Mouse (Mus musculus) kidney, postnatal 4 days (tissue): ENCODE results near the gene Nadk.
A peak's percentile ranks its signal among the peaks of the same experiment; 100 is the strongest.
"Not testable (repeated sequence)": the region's sequence is repeated elsewhere in the genome, so short reads cannot be mapped to it uniquely, and the experiment has no call there.

Experiments used
- DNase-seq, 2 experiments: peaks; one replicate each; pipeline ENCODE4 v3.0.0; 2021; ENCODE audit warnings: mixed read lengths in 2 of 2

The Nadk gene

DNA sequence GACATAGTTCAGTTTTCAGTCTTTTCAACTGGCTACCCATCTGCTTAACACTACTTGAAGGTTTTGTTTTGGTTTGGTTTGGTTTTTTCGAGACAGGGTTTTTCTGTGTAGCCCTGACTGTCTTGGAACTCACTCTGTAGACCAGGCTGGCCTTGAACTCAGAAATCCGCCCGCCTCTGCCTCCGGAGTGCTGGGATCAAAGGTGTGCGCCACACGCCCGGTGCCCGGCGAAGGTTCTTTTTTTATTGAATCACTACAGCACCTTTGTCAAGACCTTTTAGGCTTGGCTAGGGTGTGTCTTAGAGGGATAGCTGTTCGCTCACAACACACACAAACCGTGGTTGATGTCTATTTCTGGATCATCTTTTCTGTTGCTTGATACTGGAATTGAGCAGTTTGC lies 8.1 kb downstream of the Nadk start:
- not testable (repeated sequence) for DNase-seq

DNA sequence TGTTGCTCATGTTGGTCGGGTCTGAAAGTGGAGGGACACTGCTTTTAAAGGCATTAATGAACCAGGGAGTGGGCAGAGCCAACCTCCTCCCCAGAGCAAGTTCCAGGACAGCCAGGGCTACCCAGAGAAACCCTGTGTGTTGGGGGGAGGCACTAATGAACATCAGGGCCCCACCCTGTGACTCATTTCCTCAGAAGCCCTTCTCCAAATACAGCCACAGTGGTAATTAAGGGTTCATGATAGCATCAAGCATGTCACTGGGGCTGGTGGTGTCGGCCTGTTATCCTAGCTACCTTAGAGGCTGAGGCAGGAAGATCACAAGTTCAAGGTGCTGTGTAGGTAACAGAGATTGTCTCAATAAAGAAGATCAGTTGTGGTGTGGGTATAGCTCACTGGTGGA lies 9.3 kb downstream of the Nadk start:
- DNase-seq: no peak

DNA sequence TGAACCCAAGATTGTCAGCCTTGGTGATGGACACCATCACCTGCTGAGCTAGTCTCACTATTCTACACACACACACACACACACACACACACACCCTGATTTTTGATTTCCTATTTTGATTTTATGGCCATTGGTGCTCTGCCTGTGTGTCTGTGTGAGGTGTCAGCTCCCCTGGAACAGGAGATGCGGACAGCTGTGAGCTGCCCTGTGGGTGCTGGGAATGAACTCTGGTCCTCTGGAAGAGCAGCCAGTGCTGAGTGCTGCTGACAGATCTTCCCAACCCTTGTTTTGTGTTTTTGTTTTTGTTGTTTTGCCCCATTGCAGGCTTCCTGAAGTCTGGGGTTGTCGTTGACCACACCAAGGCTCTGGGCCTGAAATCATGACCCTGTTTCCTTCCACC lies 11.0 kb downstream of the Nadk start:
- DNase-seq: no peak

DNA sequence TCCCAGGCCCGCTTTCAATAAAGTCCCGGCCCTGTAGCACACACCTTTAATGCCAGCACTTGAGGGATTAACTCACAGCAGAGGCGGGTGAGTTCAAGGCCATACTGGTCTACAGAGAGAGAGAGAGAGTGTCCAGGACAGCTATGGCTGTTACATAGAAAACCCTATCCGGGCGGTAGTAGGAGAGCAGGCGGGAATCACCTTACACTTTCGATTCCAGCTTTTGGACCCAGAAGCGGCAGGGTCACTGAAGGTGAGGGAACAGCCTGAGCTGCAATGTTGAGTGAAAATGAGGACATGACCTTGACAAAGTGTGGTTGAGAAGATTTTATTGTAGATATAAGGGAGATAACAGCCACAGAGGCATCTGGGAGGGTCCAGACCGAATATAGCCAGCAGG lies 11.7 kb downstream of the Nadk start:
- no peak for DNase-seq

DNA sequence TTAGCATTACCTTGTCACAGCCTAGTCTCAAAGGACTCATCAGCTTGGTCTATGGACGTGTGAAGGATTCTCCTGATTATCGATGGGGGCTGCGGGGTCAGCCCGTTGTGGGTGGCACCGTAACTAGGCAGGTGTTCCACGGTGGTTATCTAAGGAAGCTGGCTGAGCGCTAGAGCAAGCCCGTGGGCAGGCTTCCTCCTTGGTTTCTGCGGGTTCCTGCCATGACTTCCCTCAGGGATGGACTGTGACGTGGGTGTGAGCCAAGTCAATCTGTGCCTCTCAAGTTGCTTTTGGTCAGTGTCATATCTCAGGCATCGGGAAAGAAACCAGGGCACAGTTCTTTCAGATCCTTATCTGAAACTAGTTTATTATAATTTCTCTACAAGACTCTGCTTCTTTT lies 12.8 kb downstream of the Nadk start:
- DNase-seq: no peak

DNA sequence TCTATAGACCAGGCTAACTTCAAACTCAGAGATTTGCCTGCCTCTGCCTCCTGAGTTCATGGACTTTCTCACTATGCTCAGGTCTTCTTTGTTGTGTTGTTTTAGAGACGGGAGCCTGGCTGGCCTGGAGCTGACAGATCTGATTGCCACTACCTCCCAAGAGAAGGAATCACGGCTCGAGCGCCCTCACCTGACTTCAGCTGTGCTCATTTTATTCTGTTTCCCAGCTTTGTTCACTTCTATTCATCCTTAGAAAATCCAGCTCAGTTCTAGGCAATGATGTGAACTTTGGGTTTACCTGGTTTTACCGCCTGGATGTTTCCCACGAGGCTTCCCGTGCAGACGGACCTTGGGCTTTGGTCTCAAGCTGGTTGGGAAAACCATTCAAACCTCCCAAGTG lies 13.3 kb downstream of the Nadk start:
- no peak for DNase-seq

DNA sequence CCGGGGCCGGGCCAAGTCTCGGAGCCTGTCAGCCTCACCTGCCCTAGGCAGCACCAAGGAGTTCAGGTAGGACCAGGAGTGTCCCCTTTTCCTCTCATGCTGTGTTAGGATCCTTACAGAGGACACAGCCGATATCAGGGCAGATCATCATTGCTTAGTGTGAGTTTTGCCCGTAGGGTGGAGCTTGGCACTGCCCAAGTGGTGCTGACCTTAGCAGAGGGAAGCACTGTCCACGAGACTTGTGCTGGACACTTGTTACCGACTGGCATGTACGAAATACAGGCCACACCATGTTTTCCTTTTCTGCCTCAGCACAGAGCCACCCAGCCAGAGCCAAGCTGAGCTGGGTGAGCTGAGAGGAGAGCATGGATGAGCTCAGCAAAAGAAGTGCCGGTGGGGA lies 15.0 kb downstream of the Nadk start:
- DNase-seq: no peak

DNA sequence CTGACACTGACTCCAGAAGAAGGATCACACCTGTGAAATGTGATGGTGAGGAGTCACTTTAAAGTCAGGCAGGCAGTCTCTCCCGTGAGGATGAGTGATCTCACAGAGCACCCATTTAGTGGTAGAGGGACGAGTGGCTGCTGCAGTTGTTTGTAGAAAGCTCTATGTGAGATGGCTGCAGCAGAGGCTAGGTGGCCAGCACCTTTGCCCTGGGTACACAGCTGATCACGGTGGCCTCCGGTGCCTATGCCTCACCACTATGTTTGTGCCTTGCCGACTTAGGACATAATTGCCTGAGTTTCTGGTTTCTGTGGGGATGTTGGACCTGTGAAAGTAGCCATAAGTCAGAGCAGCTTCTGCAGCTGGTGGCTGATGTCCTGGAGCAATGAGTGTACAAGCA lies 15.6 kb downstream of the Nadk start:
- no peak for DNase-seq

DNA sequence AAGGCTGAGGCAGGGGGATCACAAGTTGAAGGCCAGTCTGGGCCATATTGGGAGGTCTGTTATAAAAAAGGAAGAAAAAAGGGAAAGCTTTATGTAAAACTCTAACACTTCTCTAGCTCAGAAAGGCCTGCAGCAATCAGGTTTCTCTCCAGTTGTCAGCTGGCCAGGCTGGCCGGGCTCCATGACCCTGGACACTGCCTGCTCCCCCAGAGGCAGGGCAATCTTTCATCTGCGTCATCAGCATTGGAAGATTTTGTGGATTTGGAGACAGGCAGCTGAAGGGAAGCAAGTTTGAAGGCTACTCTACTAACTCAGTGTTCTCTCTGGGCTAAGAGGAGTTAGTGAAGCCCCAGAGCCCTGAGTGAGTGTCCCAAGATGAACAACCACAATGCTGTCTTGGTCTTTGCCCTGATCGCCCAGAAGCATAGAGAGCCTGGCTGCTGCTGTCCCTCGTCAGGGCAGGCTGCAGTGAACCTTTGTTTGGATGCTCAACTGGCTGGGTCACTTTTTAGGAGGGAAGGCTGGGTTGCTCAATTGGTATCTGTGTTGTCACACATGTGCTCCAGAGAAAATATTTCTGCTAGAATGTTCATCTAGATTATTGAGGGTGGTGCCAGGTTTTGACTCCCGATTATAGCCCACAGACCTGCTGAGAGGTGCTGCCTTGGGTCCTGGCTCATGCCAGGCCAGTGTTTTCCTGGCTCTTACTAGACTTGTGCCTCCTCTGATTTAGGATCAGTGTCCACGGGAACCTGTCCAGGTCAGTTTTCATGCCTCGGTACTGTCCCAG lies 16.4 kb downstream of the Nadk start:
- DNase-seq: peak; percentile 49 to 53

DNA sequence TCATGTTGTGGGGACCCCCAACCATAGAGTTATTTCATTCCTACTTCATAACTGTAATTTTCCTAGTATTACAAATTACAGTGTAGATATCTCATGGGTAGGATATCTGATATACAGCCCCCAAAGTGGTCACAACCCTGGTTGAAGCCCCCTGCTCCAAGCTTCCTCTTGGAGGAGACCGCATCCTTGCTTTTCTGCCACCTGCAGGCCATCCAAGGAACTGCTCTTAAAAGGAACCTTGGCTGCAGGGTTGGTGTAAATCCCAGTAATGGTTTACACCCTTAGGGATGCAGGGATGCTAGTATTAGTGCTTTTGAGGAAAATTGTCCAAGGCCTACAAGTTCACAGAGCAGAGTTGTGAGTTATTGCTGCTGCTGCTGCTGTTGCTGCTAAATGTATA lies 18.2 kb downstream of the Nadk start:
- DNase-seq: peak; percentile 76 to 77

DNA sequence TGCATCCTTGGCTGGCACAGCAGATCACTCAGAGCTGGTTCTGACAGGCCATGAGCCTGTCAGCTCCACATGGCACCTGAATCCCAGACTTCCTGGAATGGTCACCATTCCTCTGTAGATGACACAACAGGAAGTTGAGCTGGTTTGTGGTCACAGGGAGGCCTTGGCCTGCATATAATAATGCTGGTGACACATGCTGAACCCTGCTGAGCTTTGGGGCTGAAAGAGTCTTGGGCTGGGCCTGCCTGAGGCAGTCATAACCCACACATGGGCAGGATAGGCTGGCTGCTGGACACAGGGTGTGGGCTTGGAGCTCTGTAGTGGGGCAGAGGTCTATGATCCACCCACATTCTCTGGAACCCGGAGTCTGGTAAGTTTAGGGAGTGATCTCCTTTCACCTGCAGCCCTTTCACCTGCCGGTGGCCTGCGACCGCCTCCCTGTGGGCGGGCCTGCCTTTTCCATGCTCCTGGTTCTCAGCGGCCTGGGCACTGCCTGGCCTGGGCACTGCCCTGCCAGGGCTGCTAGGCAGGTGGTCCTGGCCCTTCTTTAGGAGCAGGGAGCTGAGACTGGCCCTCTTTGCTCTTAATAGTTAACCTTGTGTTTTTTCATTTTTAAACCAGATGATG lies 20.2 kb downstream of the Nadk start:
- DNase-seq: no peak

DNA sequence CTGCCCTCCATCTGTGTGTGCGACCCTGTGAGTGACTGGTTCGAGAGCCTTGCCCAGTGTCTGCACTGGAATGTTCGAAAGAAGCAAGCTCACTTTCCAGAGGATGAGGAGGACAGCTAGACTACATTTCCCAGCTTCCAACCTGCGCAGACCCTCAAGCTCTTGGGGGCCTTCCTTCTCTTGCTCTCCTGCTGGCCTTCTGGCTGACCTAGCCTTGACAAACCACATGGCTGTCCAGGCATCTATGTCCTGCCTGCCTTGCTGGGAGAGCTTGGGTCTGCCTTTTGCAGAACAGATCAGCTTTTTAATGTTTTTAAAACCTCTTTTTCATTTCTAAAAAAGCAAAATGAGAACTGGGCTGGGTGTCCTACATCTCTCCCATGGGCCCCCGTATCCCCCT lies 27.2 kb downstream of the Nadk start:
- no peak for DNase-seq

DNA sequence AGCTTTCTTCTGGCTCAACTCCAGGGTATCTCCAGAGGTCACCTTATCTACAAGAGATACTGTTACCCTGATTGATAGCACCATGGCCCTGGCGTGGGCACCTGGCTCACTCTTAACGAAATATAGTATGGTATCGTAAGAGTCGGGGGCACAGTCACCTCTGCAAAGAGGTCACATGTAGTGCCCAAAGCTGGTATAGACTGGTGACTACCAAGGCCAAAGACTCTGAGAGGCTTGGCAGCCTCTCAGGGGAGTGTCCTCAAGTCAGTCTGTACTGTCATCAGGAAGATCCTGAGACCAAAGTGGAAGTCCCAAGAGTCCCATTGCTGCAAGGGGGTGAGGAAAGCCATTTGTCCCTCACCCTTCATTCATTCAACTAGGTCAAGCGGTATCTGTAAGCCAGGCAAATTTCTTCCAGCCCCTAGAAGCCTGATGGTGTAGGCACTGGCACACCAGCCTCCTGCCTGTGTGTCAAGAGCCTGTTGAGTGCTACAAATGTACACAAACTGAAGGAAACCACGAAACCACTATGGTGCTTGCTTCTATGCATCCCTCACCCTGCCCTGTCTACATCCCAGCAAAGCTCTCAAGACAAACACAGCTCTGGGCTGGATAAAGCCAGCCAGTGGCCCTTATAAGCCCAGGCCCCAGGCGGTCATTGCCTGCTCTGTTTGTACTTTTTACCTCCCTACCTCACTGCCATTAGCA lies 29.0 kb downstream of the Nadk start:
- no peak for DNase-seq

DNA sequence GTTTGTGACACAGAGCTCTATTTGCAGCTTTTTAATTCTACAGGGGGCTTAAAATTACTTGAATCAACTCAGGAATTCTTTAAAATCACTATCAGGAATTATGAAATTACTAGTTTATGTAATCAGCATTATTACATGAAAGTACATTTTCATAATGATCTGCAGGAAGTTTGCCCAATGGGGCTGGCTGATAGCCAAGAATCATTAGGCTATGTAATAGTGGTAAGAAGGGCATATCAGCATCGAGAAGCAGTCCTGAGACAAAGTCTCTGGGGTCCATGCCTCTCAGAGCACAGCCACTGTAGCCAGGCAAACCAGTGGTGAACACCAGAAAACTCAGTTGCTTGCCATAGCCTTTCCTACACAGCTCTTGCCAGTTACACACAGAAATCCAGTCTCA lies 31.6 kb downstream of the Nadk start:
- DNase-seq: no peak

DNA sequence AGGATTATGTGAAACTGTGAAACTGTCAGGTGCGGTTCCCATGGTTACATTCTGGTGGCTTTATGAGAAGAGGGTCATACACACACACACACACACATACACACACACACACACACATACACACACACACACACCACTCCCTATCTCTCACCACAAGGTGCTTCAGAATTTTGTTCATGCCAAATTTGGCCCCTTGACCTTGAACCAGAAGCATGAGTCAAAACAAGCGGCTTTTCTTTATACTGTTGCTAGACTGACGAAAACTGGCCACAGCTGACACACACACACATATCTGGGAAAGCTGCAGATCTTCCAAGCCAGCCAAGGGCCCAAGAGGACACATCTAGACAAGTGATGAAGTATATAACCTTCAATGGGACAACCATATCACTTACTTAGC lies 33.6 kb downstream of the Nadk start:
- no peak for DNase-seq

DNA sequence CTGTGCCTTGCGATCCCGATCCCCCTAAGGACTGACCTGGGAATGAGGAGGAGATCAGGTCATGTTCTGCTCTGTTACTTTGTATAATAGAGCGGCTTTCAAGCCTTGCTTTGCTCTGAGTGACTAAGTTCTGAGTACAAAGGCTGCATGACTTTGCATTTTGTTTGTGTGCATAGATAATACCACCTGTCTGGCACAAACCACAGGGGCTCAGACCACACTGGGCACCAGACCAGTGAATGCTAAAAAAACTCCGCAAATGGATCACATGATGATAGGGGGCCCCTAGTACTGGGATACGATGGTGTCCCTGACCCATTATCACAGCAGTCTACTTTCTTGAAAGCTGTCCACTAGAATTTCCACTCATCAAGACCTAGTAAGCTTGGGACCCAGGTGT lies 34.4 kb downstream of the Nadk start:
- no peak for DNase-seq

DNA sequence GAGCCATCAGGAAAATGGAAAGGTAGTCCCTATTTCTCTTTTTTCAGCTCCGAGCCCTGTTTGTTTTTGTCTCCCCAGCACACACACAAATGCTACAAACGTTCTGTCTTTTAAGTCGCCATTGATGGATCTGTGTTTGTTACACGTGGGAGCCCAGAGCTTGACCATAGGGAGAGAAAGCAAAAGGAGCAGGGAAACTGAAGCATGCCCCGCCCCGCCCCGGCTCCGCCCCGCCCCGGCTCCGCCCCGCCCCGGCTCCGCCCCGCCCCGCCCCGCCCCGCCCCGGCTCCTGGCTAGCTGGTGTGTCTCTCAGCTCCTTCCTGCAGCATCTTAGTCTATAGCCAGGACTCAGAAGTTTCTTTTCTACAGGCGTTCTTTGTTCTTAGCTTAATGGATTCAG lies 36.4 kb downstream of the Nadk start:
- DNase-seq: no peak

DNA sequence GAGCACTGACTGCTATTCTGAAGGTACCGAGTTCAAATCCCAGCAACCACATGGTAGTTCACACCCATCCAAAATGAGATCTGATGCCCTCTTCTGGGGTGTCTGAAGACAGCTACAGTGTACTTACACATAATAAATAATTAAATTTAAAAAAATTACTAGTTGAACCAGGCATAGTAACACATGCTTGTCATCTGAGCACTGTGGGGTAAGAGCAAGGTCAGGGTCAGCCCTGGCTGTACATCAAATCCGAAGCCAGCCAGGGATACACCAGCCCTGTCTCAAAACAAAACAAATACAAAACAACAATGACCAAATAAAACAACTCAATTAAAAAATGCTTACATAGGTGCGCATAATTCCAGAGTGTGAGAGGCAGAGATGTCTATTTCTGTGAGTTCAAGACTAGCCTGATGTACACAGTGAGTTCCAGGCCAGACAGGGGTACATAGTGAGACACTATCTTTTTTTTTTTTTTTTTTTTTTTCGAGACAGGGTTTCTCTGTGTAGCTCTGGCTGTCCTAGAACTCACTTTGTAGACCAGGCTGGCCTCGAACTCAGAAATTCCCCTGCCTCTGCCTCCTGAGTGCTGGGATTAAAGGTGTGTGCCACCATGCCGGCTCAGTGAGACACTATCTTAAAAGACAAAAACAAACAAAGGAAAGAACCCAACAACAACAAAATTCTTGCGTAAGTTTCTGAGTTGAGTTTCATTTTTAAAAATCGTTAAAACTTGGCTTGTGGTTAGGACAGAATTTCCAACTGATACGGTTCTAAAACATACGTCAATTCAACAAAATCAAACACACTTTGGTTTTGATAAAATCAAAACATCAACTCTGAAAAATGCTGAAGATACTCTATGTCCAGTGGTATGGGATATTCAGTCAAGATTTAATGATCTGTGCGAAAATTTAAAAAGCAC lies 38.0 kb downstream of the Nadk start:
- DNase-seq: no peak

DNA sequence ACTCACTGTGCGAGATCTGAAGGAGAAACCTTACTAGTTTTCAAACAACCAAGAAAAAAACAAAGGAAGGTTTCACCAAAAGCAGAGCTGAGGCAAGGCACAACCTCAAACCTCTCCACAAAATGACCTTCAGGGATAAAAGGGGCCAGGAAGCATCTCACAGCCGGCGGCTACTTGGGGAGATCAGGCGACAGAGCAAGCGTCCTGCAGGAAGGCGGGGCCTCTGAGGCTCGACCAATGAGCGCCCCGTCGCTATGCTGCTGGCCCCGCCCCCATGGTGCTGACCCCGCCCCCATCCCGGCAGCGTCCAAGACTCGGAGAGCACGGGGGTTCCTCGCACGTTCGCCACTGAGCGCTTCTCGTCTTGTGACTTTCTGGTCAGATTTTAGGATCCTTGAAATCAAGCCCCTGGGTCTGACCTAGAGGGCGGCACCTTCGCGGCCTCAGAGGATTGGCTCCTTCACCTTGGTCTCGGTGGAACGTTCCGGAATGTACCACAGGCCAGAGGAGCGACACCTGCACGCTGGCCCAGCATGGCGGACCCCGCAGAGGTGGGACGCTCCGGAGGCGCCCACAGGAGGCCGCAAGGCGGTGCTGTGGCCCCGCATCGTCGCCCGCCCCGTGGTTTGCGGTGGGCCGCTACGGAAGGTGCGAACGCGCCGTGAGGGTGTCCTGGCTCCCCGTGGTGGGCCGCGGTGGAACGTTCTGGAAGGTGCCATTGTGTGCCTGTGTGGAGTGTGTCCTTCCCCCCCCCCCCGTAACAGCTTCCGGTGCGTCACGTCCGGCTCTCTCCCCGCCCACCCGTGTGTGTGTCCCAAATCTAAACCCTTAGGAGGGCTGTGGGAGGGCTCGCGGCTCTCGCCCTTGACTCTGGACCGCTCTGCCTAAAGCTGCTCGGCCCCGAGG lies 39.2 kb downstream of the Nadk start, which contains the start of gene Slc35e2:
Slc35e2 (plus strand) TSS at position 326 of the 906 bp plus-strand sequence.
- peak; percentile 99 for DNase-seq

DNA sequence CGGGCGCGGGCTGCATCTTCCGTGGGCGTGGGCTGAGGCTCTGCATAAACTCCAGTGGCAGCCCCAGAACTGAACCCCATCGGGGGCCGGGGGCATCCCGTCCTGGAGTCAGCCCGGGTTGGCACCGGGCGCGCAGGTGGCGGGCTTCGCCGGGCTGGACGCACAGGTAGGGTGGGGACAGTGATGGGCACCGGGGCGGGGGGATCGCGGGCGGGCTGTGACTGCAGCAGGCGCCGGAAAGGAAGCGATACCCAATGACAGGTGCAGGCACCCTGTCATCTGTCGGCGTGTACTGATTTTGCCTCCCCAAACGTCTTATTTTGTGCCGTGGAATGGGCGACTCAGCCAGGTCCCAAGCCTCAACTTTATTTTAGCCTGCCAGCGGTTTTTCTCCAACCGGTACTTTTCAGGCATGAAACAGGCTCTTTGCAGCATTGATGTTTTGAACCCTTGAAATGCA lies 39.8 kb downstream of the Nadk start:
- no peak for DNase-seq

DNA sequence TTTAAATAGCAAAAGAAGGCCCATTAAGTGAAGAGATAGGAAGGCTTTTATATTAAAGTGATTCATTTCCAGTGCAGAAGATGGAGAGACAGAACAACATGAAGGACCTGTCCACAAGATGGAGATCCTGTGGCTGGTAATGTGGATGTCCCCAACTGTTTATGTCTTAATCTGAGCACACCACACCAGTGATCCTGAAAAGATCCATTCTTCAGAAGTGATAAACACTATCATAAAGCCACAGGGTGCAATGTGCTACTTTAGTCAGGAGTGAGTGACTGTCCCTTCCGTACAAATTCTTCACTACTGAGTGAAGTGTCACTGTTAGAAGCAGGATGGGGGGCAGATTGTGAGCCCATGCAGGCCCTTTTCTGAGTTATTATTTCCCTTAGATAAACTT lies 40.6 kb downstream of the Nadk start:
- no peak for DNase-seq

DNA sequence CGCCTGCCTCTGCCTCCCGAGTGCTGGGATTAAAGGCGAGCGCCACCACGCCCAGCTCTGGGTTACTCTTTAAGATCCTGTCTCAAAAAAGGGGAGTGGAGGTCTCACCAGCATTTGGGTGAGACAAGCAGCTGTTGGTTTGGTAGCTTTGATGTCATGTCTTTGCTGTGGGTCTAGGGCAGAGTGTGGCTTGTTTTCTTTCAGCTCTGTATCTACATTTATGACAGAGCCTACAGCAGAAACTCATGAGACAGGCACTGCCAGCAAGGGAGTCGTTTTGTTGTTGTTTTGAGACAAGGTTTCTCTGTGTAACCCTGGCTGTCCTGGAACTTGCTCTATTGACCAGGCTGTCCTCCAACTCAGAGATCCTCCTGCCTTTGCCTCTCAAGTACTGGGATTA lies 41.6 kb downstream of the Nadk start:
- DNase-seq: no peak
